Mouse (Mus musculus): Measurements from ENCODE around the gene Thada.

The Thada gene

DNA sequence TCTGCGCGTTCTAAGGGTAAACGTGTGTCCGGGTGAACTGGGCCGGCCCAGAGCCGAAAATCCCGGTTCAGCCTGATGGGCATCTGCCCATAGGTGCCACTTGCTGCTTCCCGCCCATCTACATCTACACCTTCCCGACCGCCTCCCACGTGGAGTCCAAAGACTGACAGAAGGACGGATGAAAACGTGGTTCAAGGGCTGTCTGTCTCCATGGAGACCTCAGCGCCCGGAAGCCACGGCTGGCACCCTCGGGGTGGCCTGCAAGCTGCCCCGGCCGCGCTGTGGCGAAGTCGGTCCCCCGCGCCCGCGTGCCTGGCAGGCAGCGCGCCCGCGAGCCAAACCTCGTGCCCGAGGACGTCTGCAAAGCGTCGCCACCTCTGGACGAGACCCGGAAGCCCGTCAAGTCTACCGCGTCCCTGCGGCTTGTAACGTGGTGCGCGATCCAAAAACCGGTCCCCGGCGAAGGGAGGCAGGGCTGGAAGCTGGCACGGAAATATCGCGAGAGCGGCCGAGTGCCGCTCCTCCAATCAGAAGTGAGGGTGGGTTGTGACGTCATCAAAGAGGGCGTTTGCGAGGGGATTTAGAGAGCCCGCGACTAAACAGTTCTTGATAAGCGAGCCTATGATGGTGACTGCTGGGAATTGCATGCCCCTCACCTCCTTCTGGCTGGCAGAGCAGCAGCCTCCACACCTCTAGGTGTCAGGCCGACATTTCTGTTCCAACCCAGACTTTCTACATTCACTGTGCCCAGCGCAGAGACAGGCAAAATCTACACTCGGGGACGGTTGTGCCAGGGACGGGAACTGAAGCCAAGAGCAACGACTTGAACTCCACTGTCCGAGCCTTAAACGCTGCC lies at the start of gene Thada:
TSS of gene Thada (minus strand) at position 453 of the 856 bp plus-strand sequence.
- peak; percentile 100 for DNase-seq (ENCODE audit: low spot score)

DNA sequence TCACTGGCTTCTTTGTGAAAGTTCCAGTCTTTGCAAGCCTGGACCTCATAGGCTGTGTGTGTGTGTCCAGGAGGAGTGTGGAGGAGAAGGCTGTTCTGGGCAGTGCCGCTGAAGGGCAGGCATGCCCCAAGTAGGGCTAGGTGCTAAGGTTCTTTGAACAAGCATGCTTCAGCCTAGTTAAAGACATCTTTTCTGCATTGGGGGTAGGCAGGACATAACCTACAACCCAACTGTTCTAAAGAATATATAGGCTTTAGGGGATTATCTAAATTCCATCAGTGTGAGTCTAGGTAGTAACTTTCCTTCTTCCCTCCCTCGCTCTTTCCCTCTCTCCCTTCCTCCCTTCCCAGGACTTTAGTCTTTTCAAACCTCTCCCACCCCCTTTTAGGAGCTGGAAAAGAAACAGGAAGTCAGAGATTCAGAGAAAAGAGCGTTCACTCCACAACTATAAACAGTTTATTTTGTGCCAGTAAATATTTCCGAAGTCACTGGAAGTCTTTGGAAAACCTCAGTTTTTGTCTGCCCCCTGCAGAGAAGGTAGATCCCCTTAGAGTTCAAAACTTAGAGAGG lies 46.6 kb upstream of the Thada start:
- DNase-seq (ENCODE audit: low spot score): peak; percentile 51

DNA sequence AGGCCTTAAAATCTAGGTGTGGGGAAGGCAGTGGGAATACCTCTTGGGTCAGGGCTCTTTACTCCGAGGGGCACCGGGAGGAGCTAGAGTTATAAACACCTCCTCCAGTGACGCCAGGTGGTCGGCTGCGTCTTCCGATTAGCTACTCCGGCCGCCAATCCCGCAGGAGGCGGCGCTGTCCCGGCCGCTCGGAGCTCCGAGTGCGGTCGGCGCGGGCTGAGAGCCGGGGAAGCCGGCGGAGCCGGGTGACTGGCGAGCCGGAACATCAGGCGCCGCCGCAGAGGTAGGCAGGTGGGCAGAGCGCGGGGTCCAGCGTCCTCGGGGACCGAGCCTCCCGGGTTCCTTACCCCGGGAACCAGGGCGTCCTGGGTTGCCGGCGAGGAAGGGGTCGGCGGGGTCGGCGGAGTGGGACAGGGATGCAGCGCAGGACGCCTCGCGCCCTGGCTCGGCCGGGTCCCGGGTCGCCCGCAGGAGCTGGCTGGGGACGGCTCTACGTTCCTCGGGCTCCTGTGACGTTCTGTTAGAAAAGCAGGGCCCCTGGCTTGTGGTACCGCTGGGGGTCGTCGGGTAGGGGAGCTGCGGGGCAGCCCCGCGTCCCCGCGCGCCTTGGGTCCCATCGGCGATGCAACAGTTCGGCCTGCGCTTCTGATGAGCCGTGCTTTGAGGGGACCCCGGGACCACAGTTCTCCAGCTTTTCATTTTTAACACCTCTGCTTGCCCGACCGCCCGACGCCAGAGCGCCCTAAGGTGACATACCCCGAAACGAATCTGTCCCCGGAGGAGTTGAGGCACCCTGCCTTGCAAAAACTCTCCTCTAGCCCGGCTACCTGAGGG lies 45.9 kb upstream of the Thada start, which contains the start of gene Plekhh2:
TSS of gene Plekhh2 (plus strand) at position 214 of the 834 bp plus-strand sequence.
- DNase-seq (ENCODE audit: low spot score): peak; percentile 92

DNA sequence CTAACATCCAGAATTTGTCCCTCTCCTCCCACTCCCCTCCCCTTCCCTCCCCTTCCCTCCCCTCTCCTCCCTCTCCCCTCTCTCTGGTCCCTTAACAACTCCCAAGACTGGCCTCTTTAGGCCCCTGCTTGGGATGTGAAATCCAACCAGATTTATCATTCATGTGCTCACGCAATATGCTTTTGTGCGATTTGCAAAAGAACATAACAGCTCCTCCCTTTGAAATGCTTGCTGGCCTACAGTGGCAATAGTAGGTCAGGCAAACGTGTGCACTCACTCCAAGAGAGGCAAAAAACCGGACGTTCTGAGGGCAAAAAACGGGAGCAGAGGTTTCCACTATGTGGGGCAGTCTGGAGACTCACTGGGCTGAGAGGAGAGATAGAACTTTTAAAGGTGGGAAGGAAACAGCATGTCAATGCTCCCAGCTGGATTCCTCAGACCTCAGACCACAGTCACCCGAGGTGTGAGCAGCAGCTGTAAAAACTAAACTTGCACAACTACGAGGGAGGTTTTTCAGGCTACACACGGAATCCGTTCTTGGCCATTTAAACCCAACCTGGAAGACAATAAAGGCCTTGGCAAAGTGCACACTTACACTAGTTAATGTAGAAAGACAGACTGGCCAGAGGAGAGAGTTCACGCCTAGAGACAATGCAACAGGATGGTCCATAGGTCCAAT lies 45.1 kb upstream of the Thada start:
- no peak for DNase-seq (ENCODE audit: low spot score)

DNA sequence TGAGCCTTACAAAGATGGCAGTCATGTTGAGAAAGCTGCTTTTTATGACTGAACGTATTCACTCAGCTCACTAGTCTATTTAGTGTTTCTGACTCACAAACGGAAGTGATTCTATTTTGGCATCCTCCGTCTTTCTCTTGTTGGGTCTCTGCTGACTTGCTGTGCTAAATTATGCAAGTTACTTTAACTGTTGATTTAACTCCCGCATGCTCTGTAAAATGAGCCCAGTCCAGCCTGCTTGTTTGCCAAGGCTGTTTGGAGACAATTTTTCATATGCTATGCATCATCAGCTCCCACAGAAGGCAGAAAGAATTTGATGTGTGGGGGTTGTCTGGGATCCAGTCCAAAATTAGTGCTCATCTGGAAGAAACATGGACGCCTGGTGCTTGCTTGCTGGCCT lies 44.4 kb upstream of the Thada start:
- no peak for DNase-seq (ENCODE audit: low spot score)

DNA sequence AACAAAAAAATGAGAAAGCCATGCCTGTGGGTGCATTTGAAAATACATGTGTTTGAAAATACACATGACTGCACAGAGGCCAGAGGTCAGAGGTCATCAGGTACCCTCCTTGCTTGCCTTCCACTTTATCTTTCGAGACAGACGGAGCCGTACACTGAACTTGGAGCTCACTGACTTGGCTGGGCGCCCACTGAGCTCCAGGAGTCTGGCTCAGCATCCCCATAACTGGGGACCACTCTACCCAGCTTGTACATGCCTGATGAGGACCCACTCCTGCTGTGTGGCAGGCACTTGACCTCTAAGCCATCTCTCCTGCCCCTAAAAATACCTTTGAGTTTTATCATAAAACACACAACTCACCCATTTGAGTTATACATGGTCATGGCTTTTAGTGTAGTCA lies 43.2 kb upstream of the Thada start:
- DNase-seq (ENCODE audit: low spot score): no peak

DNA sequence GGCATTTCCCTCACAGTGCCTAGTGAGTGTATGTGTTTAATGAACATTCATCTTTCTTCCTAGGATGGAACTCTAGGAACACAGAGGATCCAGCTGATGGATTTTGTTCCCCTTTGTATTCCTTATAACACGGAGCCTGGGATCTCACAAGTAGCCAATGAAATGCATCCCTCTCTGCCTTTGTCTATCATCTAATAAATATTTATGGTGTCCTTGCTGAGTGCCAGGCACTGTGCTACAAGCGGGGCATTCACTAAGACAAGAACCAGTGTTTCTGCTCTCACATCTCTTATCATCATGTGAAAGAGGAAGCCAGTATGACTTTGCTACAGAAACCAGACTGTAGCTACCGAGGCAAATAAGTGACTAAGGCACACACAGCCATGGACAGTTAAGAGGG lies 42.7 kb upstream of the Thada start:
- DNase-seq (ENCODE audit: low spot score): peak; percentile 36

DNA sequence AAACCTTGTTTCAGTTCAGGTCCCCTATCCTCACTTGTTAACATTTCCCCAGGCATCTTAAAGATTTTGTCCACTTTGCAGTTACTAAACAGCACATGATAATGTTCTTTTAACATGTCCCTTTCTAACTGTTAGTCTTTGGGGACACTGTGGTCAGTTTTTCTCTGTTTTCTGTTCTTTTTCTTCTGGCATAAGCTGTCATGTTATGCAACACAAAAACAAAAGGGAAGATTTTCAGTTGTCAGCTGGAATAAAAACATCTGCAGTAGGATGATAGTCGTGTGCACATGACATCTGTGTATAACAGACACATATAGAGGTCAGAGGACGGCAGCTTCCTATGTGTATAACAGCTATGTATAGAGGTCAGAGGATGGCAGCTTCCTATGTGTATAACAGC lies 39.9 kb upstream of the Thada start:
- DNase-seq (ENCODE audit: low spot score): no peak

DNA sequence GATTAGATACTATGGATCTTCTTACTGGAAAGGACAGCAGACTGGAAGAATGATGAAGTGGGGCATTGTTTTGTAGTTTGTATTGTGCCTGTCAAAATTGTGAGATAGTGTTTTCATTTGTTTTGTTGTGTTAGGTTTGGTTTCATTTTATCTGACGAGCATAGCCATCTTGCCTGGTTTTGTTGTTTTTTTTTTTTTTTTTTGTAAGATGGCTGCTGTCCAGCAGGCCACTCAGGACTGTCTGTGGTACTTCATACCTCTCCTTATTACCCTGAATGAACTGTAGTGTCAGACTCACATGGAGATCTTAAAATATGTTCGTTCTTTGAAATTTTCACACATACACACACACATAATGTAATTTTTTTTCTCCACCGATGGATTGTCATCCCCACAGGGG lies 36.3 kb upstream of the Thada start:
- DNase-seq (ENCODE audit: low spot score): no peak

DNA sequence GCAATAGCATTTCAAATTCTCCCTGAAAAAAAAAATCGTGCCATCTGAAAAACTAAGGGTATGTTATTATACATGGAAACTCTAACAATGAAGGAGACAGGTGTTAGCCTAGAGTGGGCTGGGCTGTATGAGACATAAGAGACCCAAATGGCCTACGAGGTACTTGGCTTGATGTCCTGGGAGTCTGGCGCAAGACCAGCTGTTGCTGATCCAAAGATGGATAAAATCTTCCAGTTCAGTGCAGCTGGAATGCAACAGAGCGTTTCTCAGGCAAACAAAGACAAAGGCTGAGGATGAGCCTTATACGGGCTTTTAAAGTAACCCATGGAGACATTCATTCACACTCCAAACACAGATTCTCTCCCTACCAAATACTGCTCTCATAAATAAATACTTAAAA lies 32.6 kb upstream of the Thada start:
- peak; percentile 29 for DNase-seq (ENCODE audit: low spot score)

DNA sequence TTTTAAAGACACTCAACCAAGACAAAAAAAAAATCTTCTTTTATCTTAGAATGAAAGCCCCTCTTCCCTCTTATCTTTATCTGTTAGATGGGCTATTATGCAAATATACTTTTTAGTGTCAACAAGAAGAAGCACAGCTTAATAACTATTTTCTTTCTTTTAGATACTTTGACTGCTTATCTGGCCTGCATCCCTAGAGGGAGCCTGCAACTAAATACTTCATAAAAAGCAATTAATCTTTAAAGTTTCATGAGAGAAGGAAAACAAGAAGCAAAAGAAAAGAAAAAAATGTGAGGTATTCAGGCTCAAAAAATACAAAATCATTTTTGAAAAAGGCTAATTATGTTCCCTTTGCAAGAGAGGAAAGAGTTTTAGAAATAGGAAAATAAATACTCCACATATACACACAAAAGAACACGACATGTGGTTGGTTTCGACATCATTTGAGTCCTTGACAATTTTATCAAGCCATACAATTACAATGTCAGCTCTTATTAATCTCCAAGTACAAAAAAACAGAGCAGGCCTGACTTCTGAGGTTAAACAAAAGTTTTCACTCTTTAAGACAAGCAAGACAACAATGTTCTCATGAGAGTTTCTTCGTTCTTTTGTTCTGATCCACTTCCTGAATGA lies 32.1 kb upstream of the Thada start:
- DNase-seq (ENCODE audit: low spot score): no peak

DNA sequence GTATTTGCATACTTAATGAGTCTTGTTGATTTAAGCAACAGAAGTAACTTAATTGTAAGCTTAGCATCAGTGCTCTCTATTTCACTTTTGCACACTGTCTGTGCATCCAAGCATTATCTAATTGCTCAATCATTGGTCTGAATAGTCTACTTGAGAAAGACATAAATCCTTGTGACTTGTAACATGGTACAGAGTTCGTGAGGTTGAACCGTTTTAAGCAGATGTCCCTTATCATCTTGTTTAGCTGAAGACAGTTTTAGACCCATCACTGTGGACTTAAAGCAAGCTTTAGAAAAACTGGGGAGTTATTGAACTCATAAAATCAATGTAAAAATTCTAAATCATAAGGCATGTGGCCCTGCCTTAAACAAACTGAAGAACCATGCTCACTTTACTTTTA lies 31.6 kb upstream of the Thada start:
- DNase-seq (ENCODE audit: low spot score): no peak

DNA sequence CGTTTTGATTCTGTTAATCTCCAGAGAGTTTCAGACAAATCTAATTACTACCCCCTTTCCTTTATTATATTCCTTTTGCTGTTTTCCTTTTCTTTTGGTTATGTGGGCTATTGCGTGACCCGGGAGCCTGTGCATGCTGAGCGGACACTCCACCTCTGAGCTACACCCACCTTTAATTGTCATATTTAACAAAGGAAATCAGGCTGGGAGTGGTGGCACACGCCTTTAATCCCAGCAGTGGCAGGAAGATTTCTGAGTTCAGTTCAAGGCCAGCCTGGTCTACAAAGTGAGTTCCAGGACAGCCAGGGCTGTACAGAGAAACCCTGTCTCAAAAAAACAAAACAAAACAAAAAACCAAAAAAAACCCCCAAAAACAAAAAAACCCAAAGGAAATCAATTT lies 31.0 kb upstream of the Thada start:
- no peak for DNase-seq (ENCODE audit: low spot score)

DNA sequence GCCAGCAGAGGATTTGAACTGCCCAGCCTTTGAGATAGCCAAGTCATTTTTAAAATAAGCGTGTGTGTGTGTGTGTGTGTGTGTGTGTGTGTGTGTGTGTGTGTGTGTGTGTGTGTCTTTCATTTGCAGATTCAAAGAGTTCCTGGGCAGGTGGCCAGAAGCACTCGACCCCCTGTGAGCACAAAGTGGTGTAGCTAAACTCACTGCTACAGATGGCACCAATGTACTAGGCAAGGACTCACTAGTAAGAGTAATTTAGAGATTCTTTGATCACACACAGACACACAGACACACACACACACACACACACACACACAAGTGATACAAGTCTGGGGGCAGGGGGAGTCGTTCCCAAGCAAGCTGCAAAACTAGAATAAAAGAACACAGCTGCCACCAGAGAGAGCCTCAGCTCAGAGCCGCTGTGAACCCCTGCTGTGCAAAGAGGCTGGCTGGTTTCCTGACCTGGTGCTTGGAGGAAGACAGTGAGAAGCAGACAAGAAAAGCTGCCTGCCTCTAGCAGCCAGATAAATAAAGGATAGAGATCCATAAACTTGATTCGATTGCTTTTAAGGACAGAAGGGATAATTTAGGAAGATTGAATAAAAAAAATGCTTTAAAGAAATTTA lies 26.4 kb upstream of the Thada start:
- no peak for DNase-seq (ENCODE audit: low spot score)

DNA sequence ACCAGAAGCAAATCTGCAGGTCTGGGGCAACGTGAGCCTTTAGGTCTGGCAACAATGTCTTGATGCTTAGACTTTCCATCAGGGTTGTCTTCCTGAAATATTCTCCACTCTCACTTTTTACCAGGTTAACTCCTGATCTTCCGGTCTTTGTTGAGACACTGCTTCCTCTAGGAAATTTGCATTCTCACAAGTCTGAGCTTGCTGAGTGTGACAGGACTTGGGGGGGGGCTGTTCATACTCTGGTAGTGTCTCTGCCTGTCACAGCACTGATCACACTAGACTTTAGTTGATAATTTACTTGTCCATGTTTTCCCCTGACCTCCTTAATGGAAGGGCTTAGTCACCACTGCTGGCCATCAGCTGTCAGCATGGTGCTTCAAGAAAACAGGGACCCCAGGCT lies 21.4 kb upstream of the Thada start:
- no peak for DNase-seq (ENCODE audit: low spot score)

DNA sequence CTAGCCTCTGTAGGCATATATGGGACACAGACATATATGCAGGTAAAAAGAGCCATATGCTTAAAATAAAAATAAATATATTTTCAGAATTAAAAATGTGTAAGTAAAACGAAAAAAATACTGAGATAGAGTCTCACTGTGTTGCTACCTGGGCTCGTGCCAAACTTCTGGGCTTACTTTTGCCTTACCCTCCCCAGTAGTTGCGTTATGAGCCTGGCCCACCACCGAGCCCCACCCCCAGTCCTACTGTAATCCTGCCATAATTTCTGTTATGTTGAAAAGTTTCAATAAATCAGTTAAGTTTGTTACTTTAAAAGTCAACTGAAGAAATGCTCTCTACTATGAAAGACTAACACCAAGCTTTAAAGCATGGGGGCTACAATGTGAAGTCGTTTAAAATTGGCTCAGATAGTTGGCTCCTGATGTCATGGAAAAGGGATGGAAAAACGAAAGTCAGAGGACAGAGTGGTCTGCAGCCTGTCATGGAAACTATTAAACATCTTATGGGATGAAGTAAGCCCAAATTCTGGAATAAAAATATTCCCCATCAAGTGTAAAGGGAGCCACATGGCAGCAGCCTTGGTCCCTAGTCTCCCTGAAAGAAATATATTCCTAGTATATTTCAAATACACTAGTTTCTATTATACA lies 17.8 kb upstream of the Thada start:
- DNase-seq (ENCODE audit: low spot score): no peak

DNA sequence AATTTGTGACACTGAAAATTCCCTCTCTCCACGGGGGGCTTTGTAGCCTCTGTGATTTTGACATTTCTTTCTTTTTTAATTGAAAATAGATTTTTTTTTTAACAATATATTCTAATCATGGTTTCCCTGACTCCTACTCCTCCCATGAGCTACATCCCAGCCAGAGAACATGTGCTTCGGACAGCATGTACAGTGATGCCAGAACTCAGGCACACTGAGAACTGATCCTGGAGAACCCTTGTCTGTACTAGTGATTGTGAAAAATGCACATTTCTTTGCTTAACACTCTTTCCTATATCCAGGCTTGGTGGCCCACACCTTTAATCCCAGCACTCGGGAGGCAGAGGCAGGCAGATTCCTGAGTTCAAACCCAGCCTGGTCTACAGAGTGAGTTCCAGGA lies 16.8 kb upstream of the Thada start:
- DNase-seq (ENCODE audit: low spot score): no peak

DNA sequence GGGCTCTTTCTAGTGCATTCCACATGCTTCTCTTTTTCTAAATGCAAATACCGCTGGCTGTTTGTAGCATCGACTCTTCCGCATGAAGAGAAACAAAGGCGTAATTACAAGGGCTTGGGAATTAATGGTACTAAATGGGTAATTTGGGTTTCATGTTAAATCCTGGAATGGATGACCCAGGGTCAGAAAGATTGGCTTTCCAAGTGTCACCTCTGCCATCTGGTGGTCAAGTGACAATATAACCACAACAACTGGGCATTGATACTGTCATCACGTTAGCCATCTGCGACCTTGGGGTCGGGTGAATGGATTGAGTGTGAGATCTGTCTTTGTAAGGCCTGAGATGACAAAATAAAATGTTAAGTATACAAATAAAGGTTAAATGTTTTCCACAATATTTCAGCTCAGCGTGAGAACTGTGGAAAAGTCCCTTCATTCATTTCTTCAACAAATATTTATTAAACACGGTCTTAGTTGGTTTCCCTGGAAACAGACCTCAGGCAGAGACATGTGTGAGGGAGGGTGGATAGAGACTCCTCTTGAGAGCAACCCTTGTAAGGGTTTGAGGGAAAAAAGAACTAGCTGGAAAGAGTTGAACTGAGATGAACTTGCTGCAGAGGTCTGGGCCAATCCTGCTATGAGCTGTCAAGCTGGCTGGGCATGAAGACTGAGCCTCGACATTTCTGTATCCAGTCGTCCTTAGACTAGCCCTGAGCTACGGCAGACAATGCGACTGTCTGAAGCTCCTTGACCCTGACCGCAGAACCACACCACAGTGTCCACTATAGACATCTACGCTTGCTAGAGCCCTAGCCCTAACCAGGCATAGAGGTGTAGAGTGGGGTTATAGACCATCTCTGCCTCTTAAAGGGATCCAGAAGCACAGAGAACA lies 14.7 kb upstream of the Thada start:
- DNase-seq (ENCODE audit: low spot score): peak; percentile 84

DNA sequence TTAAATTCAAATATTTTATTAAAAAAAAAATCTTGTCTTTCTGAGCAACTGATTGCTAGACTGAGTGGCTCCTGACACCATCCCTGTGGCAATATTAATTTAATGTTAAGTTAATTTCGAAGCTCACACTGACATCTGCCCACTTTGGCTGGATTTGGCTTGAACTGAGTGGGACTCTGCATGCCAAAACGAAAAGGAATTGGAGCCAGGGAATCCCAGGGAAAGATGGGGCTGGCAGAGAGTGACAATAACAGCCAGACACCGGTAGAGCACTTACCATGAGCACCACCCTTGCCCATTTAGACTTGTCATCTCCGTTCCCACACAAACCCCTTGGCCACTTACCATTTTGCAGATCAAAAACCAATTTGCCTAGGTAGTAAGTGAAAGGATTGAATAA lies 12.3 kb upstream of the Thada start:
- DNase-seq (ENCODE audit: low spot score): no peak

DNA sequence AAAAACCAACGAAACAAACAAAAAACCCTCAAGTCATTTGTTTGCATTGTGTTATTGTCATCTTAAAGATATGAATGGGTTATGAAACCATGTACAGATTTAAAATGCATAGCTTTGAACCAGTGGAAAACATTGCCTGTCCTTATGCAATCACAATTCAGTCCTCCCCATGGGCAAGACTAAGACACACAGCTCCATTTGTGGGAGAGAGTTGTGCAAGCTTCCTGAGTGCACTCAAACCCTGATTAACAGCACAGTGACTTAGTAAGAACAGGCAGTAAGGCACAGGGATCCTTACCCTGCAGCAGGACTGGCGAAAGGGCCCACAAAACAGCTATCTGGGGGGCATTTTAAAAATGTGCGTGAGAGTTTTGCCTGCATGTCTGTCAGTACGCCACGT lies 11.2 kb upstream of the Thada start:
- DNase-seq (ENCODE audit: low spot score): no peak
